Mouse (Mus musculus): Measurements from ENCODE around the gene Fen1.

GRCm38 (mm10) chr19:10205051-10205450, 1.1 kb upstream of the Fen1 start:
- TF ChIP-seq MAX (IDR thresholded peaks at IDR 0.05) (no peak), CTCF (IDR thresholded peaks at IDR 0.05; ENCODE audit: control insufficient read depth, insufficient read depth, insufficient read length) (no peak)

Measured in C2C12 (cell line).